In the genomic region with DNA sequence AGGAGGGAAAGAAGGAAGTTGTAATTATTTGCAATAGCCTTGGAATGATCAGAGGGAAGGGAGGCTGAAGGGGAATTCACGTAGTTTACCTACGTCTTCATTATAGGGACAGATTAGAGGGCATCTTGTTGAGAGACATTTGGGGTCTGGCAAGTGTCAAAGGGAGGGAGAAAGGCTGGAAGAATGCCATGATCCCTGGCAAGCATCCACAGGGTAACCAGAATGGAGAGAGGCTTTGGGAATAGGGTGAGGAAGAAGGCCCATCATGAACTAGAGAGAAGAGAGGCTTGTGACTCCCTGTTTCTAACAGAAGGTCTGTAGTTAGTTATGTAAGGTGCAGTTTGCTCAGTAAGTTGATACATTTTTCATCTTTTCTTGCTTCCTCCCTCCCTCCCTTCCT, we compare ENCODE assay signal across 27 mouse cellular contexts.
A peak's percentile ranks its signal among the peaks of the same experiment; 100 is the strongest.
DNase-seq lines count a peak whose midpoint lies in the region; ATAC-seq and TF ChIP-seq lines count a peak whose summit lies in the region.
"Had no signal": no experiment of that assay in that cellular context is flagged by ENCODE, and none has a peak within 500 bp of the region (broad histone marks: within the 10 kb centered on the region; RNA-seq: fewer than 3 reads in every experiment).

No protein-coding gene starts in this region.

- no peak overlapping the region for H3K9ac ChIP-seq in heart, embryonic 16.5 days (ENCODE audit: low read length)
- no peak overlapping the region for H3K9ac ChIP-seq in heart, embryonic 11.5 days (ENCODE audit: low read depth, low read length)
- H3K9ac ChIP-seq: embryonic facial prominence, embryonic 13.5 days; embryonic facial prominence, embryonic 15.5 days; forebrain, embryonic 12.5 days had no signal

- H3K27me3 ChIP-seq in heart, embryonic 16.5 days (ENCODE audit: control insufficient read depth, insufficient read depth, low read length), result no peaks in the 10 kb centered on the region
- H3K27me3 ChIP-seq in heart, embryonic 11.5 days (ENCODE audit: control insufficient read depth, insufficient read depth, low read length), result no peaks in the 10 kb centered on the region
- no peaks in the 10 kb centered on the region for H3K27me3 ChIP-seq in heart, embryonic 10.5 days (ENCODE audit: insufficient read depth, poor library complexity, severe bottlenecking)
- H3K27me3 ChIP-seq: CH12.LX; embryonic facial prominence, embryonic 13.5 days; embryonic facial prominence, embryonic 15.5 days; forebrain, embryonic 12.5 days had no signal

- no peak overlapping the region for H3K27ac ChIP-seq in heart, embryonic 16.5 days (ENCODE audit: low read length)
- H3K27ac ChIP-seq in heart, embryonic 11.5 days (ENCODE audit: low read depth, low read length), result no peak overlapping the region
- no peak overlapping the region for H3K27ac ChIP-seq in heart, embryonic 10.5 days
- H3K27ac ChIP-seq: forebrain, embryonic 10.5 days; forebrain, embryonic 12.5 days had no signal

- no peaks in the 10 kb centered on the region for H3K36me3 ChIP-seq in heart, embryonic 16.5 days (ENCODE audit: control insufficient read depth, insufficient read depth)
- H3K36me3 ChIP-seq in heart, embryonic 11.5 days (ENCODE audit: control insufficient read depth, insufficient read depth, low read length), result no peaks in the 10 kb centered on the region
- no peaks in the 10 kb centered on the region for H3K36me3 ChIP-seq in heart, embryonic 10.5 days
- H3K36me3 ChIP-seq: embryonic facial prominence, embryonic 13.5 days; embryonic facial prominence, embryonic 15.5 days; forebrain, embryonic 10.5 days; forebrain, embryonic 12.5 days; G1E had no signal

- 26% methylated on average over 2 of the region's 2 CpGs for WGBS in heart, embryonic 16.5 days
- WGBS in heart, embryonic 11.5 days (ENCODE audit: insufficient replicate concordance), result 51% methylated on average over 2 of the region's 2 CpGs
- 48% methylated on average over 2 of the region's 2 CpGs for WGBS in heart, embryonic 10.5 days

- peak; percentile 58; the same call in 1 of the 2 replicates for ATAC-seq in heart, embryonic 16.5 days (replicated peaks; ENCODE audit: extremely low read depth, insufficient read depth, low FRiP score)
- no peak for ATAC-seq in heart, embryonic 11.5 days (replicated peaks; ENCODE audit: insufficient number of reproducible peaks, low FRiP score, low TSS enrichment)
- ATAC-seq: activated CD4-positive, CD25-positive, alpha-beta regulatory T cell, adult 4 months; CD4-positive, CD25-positive, alpha-beta regulatory T cell, adult 4 months; forebrain, embryonic 14.5 days; Patski had no signal

- H3K4me3 ChIP-seq in heart, embryonic 16.5 days (ENCODE audit: low read length), result no peak overlapping the region
- H3K4me3 ChIP-seq in heart, embryonic 11.5 days (ENCODE audit: low read depth, low read length), result no peak overlapping the region
- no peak overlapping the region for H3K4me3 ChIP-seq in heart, embryonic 10.5 days
- H3K4me3 ChIP-seq: embryonic facial prominence, embryonic 13.5 days; embryonic facial prominence, embryonic 15.5 days; erythroblast, embryonic 14.5 days; forebrain, embryonic 10.5 days; forebrain, embryonic 12.5 days had no signal

- no peak overlapping the region for H3K4me2 ChIP-seq in heart, embryonic 16.5 days (ENCODE audit: low read depth, low read length)
- no peak overlapping the region for H3K4me2 ChIP-seq in heart, embryonic 11.5 days
- H3K4me2 ChIP-seq: embryonic facial prominence, embryonic 13.5 days; embryonic facial prominence, embryonic 15.5 days; forebrain, embryonic 12.5 days had no signal

- no peak for TF ChIP-seq CTCF in brain, embryonic 14.5 days (IDR thresholded peaks at IDR 0.05; ENCODE audit: borderline replicate concordance, extremely low read depth, insufficient read depth, insufficient read length)

- peaks cover 4% of the 10 kb centered on the region for H3K4me1 ChIP-seq in heart, embryonic 16.5 days (ENCODE audit: control insufficient read depth, insufficient read depth, low read length)
- no peaks in the 10 kb centered on the region for H3K4me1 ChIP-seq in heart, embryonic 11.5 days (ENCODE audit: control insufficient read depth, insufficient read depth, low read length)
- H3K4me1 ChIP-seq in heart, embryonic 10.5 days, result peaks cover 4% of the 10 kb centered on the region; the same call in 1 of the 2 replicates
- H3K4me1 ChIP-seq: forebrain, embryonic 10.5 days; forebrain, embryonic 12.5 days had no signal

- no peak for TF ChIP-seq POLR2A in brain, embryonic 14.5 days (IDR thresholded peaks at IDR 0.05; ENCODE audit: borderline replicate concordance, extremely low read depth, insufficient read depth, insufficient read length, poor library complexity, severe bottlenecking)

- no peaks in the 10 kb centered on the region for H3K9me3 ChIP-seq in heart, embryonic 16.5 days (replicated peaks; ENCODE audit: control insufficient read depth, low read length)
- H3K9me3 ChIP-seq in heart, embryonic 11.5 days (replicated peaks; ENCODE audit: control insufficient read depth, low read length), result no peaks in the 10 kb centered on the region
- H3K9me3 ChIP-seq in heart, embryonic 10.5 days, result no peaks in the 10 kb centered on the region
- H3K9me3 ChIP-seq: embryonic facial prominence, embryonic 13.5 days; embryonic facial prominence, embryonic 15.5 days; forebrain, embryonic 10.5 days; forebrain, embryonic 12.5 days; G1E had no signal

- DNase-seq in cerebellum, postnatal 10 days, result peak; percentile 27 to 52
- no peak for DNase-seq in cerebellum, adult 18-20 months
- DNase-seq in heart, postnatal 4 days, result peak; percentile 21
- DNase-seq in heart, embryonic 10.5 days (ENCODE audit: low spot score), result no peak
- peak; percentile 8 for DNase-seq in brain, embryonic 14.5 days (ENCODE audit: low read depth)
- DNase-seq: adrenal gland, adult 8-10 months; adrenal gland, postnatal 14 days; adrenal gland, postnatal 36 days; B cell, adult 2 months; cerebellum, adult 11 months; cerebellum, adult 8-10 months; cerebellum, adult 9-11 months; cerebellum, postnatal 36 days; embryo, embryonic 11 days had no signal

Comparison
In these comparisons a context has a peak if more than half of its experiments do, and no peak if none do; other contexts are left out.
1. DNase-seq: peak in cerebellum, postnatal 10 days (2 of 2), heart, postnatal 4 days (single experiment) and brain, embryonic 14.5 days (single experiment); none in cerebellum, adult 18-20 months (0 of 2) and heart, embryonic 10.5 days (single experiment).